Mouse (Mus musculus) cerebellum, adult 2 months (tissue): Measurements from ENCODE around the gene Hps4.

Source experiments
- CTCF ChIP-seq: fragments of 200-500 bp; IDR thresholded peaks from 2 replicates; pipeline ENCODE4 v1.5.1; 2011; ENCODE audit warnings: low read depth, mild to moderate bottlenecking, control low read depth, low read length, moderate library complexity, borderline replicate concordance; ENCODE audit not compliant: insufficient read depth
- POLR2A ChIP-seq: fragments of 200-500 bp; IDR thresholded peaks from 2 replicates; pipeline ENCODE4 v1.6.1; 2011; ENCODE audit warnings: low read length, control low read depth, borderline replicate concordance; ENCODE audit not compliant: insufficient read depth

- no peak for TF ChIP-seq POLR2A
- TF ChIP-seq CTCF, result no peak
These were observed 41.2 kb upstream of the Hps4 start for GRCm38 (mm10) chr5:112301694-112302093.
